Mouse (Mus musculus) forebrain, postnatal 0 days (tissue): ENCODE measurements at regions not wholly inside any gene's neighbourhood (a gene's known extent, or its start where the extent isn't known, plus 50 kb on each side); places are given as distances from the start of the nearest gene placed in this dataset.

Source experiments
- ATAC-seq: fragments of 200-750 bp; cut with Nextera tagmentation; 2 replicates; pipeline ENCODE4 v1.8.0; 2017; ENCODE audit warnings: mild to moderate bottlenecking, moderate library complexity
- DNase-seq: peaks from one replicate; pipeline ENCODE4 v3.0.0-alpha.2; 2015
- H3K27ac ChIP-seq: fragments of 300-500 bp; sonication (generic); 2 replicates; pipeline ENCODE4 v1.5.1; 2014; ENCODE audit warnings: low read depth, mild to moderate bottlenecking, antibody characterized with exemption, low read length, moderate library complexity, mixed read lengths
- H3K27me3 ChIP-seq: fragments of 300-500 bp; sonication (generic); 2 replicates; pipeline ENCODE4 v1.6.1; 2014; ENCODE audit warnings: mild to moderate bottlenecking, low read length, mixed read lengths; ENCODE audit not compliant: insufficient read depth
- H3K36me3 ChIP-seq: fragments of 300-500 bp; sonication (generic); 2 replicates; pipeline ENCODE4 v1.6.1; 2014; ENCODE audit warnings: mild to moderate bottlenecking, moderate library complexity; ENCODE audit not compliant: insufficient read depth
- H3K4me1 ChIP-seq: fragments of 300-500 bp; sonication (generic); 2 replicates; pipeline ENCODE4 v1.6.1; 2014; ENCODE audit warnings: antibody characterized with exemption; ENCODE audit not compliant: insufficient read depth
- H3K4me2 ChIP-seq: fragments of 300-500 bp; sonication (generic); 2 replicates; pipeline ENCODE4 v1.6.1; 2014; ENCODE audit warnings: low read depth, mild to moderate bottlenecking, moderate library complexity
- H3K4me3 ChIP-seq: fragments of 300-500 bp; sonication (generic); 2 replicates; pipeline ENCODE4 v1.5.1; 2014; ENCODE audit warnings: low read depth, low read length, mixed read lengths
- H3K9ac ChIP-seq: fragments of 300-500 bp; sonication (generic); 2 replicates; pipeline ENCODE4 v1.6.1; 2014; ENCODE audit warnings: mild to moderate bottlenecking
- H3K9me3 ChIP-seq: fragments of 300-500 bp; sonication (generic); 2 replicates; pipeline ENCODE4 v1.6.1; 2016; ENCODE audit warnings: low read length
- CTCF ChIP-seq: sonication (generic); IDR thresholded peaks from 2 replicates; pipeline ENCODE4 v1.5.1; 2016; ENCODE audit warnings: antibody characterized with exemption, control low read depth, low read depth
- WGBS: fragments of 180-500 bp; shearing (Covaris S2); extraction: QIAGEN DNeasy Blood & Tissue Kit; methylation state at CpG from one replicate; pipeline ENCODE4 v1.1.7; 2014; 5-methylcytosine and 5-hydroxymethylcytosine counted together

GRCm38 (mm10) chr10:9541579-9541978 lies 133.4 kb downstream of the Samd5 start:
- Histone ChIP-seq H3K27me3 (no peaks in the 10 kb centered on the region), H3K4me2 (no peak overlapping the region), H3K9me3 (no peaks in the 10 kb centered on the region), H3K4me1 (no peaks in the 10 kb centered on the region), H3K4me3 (no peak overlapping the region), H3K9ac (no peak overlapping the region), H3K27ac (no peak overlapping the region), H3K36me3 (no peaks in the 10 kb centered on the region)
- ATAC-seq (no peak), DNase-seq (no peak)
- 86% methylated on average over 1 of the region's 1 CpGs for WGBS
- no peak for TF ChIP-seq CTCF

- Histone ChIP-seq H3K4me1 (0 out of 2 replicates have a peak, but pooled peaks cover 4% of the 10 kb centered on the region), H3K27me3 (no peaks in the 10 kb centered on the region), H3K4me3 (no peak overlapping the region), H3K4me2 (no peak overlapping the region), H3K9me3 (no peaks in the 10 kb centered on the region), H3K9ac (no peak overlapping the region), H3K27ac (no peak overlapping the region), H3K36me3 (no peaks in the 10 kb centered on the region)
- DNase-seq (no peak), ATAC-seq (no peak)
- WGBS, result 68% methylated on average over 3 of the region's 3 CpGs
- TF ChIP-seq CTCF, result no peak
These were observed 137.3 kb downstream of the Samd5 start for GRCm38 (mm10) chr10:9537686-9538085.

- no peak overlapping the region for H3K4me2 ChIP-seq
- no peaks in the 10 kb centered on the region for H3K36me3 ChIP-seq
- H3K9ac ChIP-seq, result no peak overlapping the region
- H3K9me3 ChIP-seq, result no peaks in the 10 kb centered on the region
- H3K27me3 ChIP-seq, result no peaks in the 10 kb centered on the region
- H3K4me3 ChIP-seq, result no peak overlapping the region
- H3K27ac ChIP-seq, result no peak overlapping the region
- DNase-seq, result peak; percentile 45
- 20% methylated on average over 8 of the region's 8 CpGs for WGBS
- ATAC-seq, result peak; percentile 87
- 0 out of 2 replicates have a peak, but pooled peaks cover 4% of the 10 kb centered on the region for H3K4me1 ChIP-seq
- TF ChIP-seq CTCF, result no peak
These were observed 140.5 kb downstream of the Samd5 start for GRCm38 (mm10) chr10:9534552-9534951.

GRCm38 (mm10) chr10:9533283-9533682 lies 141.7 kb downstream of the Samd5 start:
- Histone ChIP-seq H3K9me3 (no peaks in the 10 kb centered on the region), H3K27ac (no peak overlapping the region), H3K9ac (no peak overlapping the region), H3K36me3 (no peaks in the 10 kb centered on the region), H3K27me3 (no peaks in the 10 kb centered on the region), H3K4me2 (no peak overlapping the region), H3K4me3 (no peak overlapping the region), H3K4me1 (0 out of 2 replicates have a peak, but pooled peaks cover 4% of the 10 kb centered on the region)
- WGBS, result 34% methylated on average over 2 of the region's 2 CpGs
- no peak for TF ChIP-seq CTCF
- DNase-seq (no peak), ATAC-seq (no peak)

- no peaks in the 10 kb centered on the region for H3K9me3 ChIP-seq
- no peak for DNase-seq
- no peak overlapping the region for H3K9ac ChIP-seq
- H3K4me3 ChIP-seq, result no peak overlapping the region
- H3K4me1 ChIP-seq, result 0 out of 2 replicates have a peak, but pooled peaks cover 4% of the 10 kb centered on the region
- H3K27me3 ChIP-seq, result no peaks in the 10 kb centered on the region
- no peak for ATAC-seq
- 31% methylated on average over 5 of the region's 5 CpGs for WGBS
- no peak overlapping the region for H3K27ac ChIP-seq
- H3K36me3 ChIP-seq, result no peaks in the 10 kb centered on the region
- TF ChIP-seq CTCF, result no peak
- no peak overlapping the region for H3K4me2 ChIP-seq
These were observed 143.1 kb downstream of the Samd5 start for GRCm38 (mm10) chr10:9531931-9532330.

GRCm38 (mm10) chr10:9529408-9529807 lies 145.6 kb downstream of the Samd5 start:
- H3K4me1 ChIP-seq, result no peaks in the 10 kb centered on the region
- no peaks in the 10 kb centered on the region for H3K27me3 ChIP-seq
- DNase-seq (no peak), ATAC-seq (no peak)
- no peak overlapping the region for H3K27ac ChIP-seq
- H3K9ac ChIP-seq, result no peak overlapping the region
- no peak for TF ChIP-seq CTCF
- WGBS, result 69% methylated on average over 7 of the region's 7 CpGs
- H3K4me3 ChIP-seq, result no peak overlapping the region
- no peaks in the 10 kb centered on the region for H3K9me3 ChIP-seq
- H3K4me2 ChIP-seq, result no peak overlapping the region
- H3K36me3 ChIP-seq, result no peaks in the 10 kb centered on the region

- Histone ChIP-seq H3K4me2 (no peak overlapping the region), H3K9ac (no peak overlapping the region), H3K9me3 (no peaks in the 10 kb centered on the region), H3K27ac (no peak overlapping the region), H3K4me3 (no peak overlapping the region), H3K4me1 (no peaks in the 10 kb centered on the region), H3K36me3 (no peaks in the 10 kb centered on the region), H3K27me3 (no peaks in the 10 kb centered on the region)
- 82% methylated on average over 4 of the region's 4 CpGs for WGBS
- no peak for TF ChIP-seq CTCF
- DNase-seq (no peak), ATAC-seq (no peak)
These were observed 146.9 kb downstream of the Samd5 start for GRCm38 (mm10) chr10:9528066-9528465.
